Comparison of ENCODE assay signal across 12 mouse cellular contexts in genomic region chr3:146393641-146394100, GRCm38 (mm10). TPM values are rescaled to one million over a fixed set of nuclear protein-coding genes. Genes with fewer than 3 reads are reported as not detected.
DNase-seq lines count a peak whose midpoint lies in the region; ATAC-seq and TF ChIP-seq lines count a peak whose summit lies in the region.
"Had no signal": no experiment of that assay in that cellular context is flagged by ENCODE, and none has a peak within 500 bp of the region (broad histone marks: within the 10 kb centered on the region; RNA-seq: fewer than 3 reads in every experiment).

No protein-coding gene starts in this region.

- no peak for ATAC-seq in erythroblast, adult 5-6 weeks (replicated peaks; ENCODE audit: low FRiP score, poor library complexity, severe bottlenecking)
- ATAC-seq in heart, postnatal 0 days (ENCODE audit: insufficient read depth, low read depth), result no peak
- peak; percentile 87 for ATAC-seq in liver, postnatal 0 days

- WGBS in heart, postnatal 0 days, result 17% methylated on average over 7 of the region's 7 CpGs
- 23% methylated on average over 7 of the region's 7 CpGs for WGBS in liver, postnatal 0 days (ENCODE audit: insufficient replicate concordance)

- H3K9me3 ChIP-seq in erythroblast, embryonic 14.5 days (ENCODE audit: control insufficient read depth, low read length), result peaks cover 4% of the 10 kb centered on the region; the same call in 1 of the 2 replicates
- H3K9me3 ChIP-seq in heart, postnatal 0 days (replicated peaks; ENCODE audit: control insufficient read depth, low read length), result no peaks in the 10 kb centered on the region
- no peaks in the 10 kb centered on the region for H3K9me3 ChIP-seq in liver, postnatal 0 days (ENCODE audit: low read length)
- H3K9me3 ChIP-seq: embryonic facial prominence, embryonic 15.5 days had no signal

- H3K4me2 ChIP-seq in heart, postnatal 0 days (ENCODE audit: low read depth, low read length), result peak overlapping the region; percentile 24
- peak overlapping the region; percentile 58 for H3K4me2 ChIP-seq in liver, postnatal 0 days (ENCODE audit: low read depth, low read length)
- H3K4me2 ChIP-seq: embryonic facial prominence, embryonic 15.5 days had no signal

- peak overlapping the region; percentile 55 for H3K4me3 ChIP-seq in erythroblast, embryonic 14.5 days (replicated peaks)
- H3K4me3 ChIP-seq in heart, postnatal 0 days (ENCODE audit: low read depth, low read length), result no peak overlapping the region
- no peak overlapping the region for H3K4me3 ChIP-seq in liver, postnatal 0 days (ENCODE audit: low read depth, low read length)
- H3K4me3 ChIP-seq: embryonic facial prominence, embryonic 15.5 days had no signal

- no peak for DNase-seq in heart, postnatal 0 days (ENCODE audit: low spot score)
- no peak for DNase-seq in heart, adult 8-10 months (ENCODE audit: low spot score)
- DNase-seq in MEL-GATA-1-ER (ENCODE audit: extremely low read depth, low read depth), result peak; percentile 47
- no peak for DNase-seq in liver, postnatal 0 days
- DNase-seq in cerebellum, postnatal 4 days (ENCODE audit: low spot score in 2 of 2), result no peak
- no peak for DNase-seq in cerebellum, adult 8-10 months
- DNase-seq: gastrocnemius, postnatal 14 days; lung, postnatal 4 days; thymus, adult 2 months had no signal

- no peaks in the 10 kb centered on the region for H3K36me3 ChIP-seq in erythroblast, embryonic 14.5 days (ENCODE audit: control insufficient read depth)
- H3K36me3 ChIP-seq in heart, postnatal 0 days (replicated peaks; ENCODE audit: control insufficient read depth, insufficient read depth, low read length), result no peaks in the 10 kb centered on the region
- no peaks in the 10 kb centered on the region for H3K36me3 ChIP-seq in liver, postnatal 0 days (replicated peaks; ENCODE audit: insufficient read depth, low read length)
- H3K36me3 ChIP-seq: embryonic facial prominence, embryonic 15.5 days had no signal

- peaks cover 3% of the 10 kb centered on the region; the same call in 1 of the 2 replicates for H3K27me3 ChIP-seq in erythroblast, embryonic 14.5 days (ENCODE audit: control insufficient read depth)
- H3K27me3 ChIP-seq in heart, postnatal 0 days (ENCODE audit: control insufficient read depth, insufficient read depth, low read length), result no peaks in the 10 kb centered on the region
- H3K27me3 ChIP-seq in liver, postnatal 0 days (ENCODE audit: insufficient read depth, low read length), result no peaks in the 10 kb centered on the region
- H3K27me3 ChIP-seq: embryonic facial prominence, embryonic 15.5 days had no signal

- no peak overlapping the region for H3K27ac ChIP-seq in heart, postnatal 0 days (ENCODE audit: low read depth)
- H3K27ac ChIP-seq in liver, postnatal 0 days (ENCODE audit: low read depth), result 0 out of 2 replicates have a peak overlapping the region, but pooled peaks have one; percentile 4
- H3K27ac ChIP-seq: embryonic facial prominence, embryonic 15.5 days had no signal

- TF ChIP-seq CTCF in heart, postnatal 0 days (IDR thresholded peaks at IDR 0.05; ENCODE audit: low read depth), result no peak
- no peak for TF ChIP-seq CTCF in liver, postnatal 0 days (IDR thresholded peaks at IDR 0.05; ENCODE audit: low read depth)

- no peak overlapping the region for H3K9ac ChIP-seq in heart, postnatal 0 days (replicated peaks; ENCODE audit: low read depth, low read length)
- no peak overlapping the region for H3K9ac ChIP-seq in liver, postnatal 0 days (replicated peaks)
- H3K9ac ChIP-seq: embryonic facial prominence, embryonic 15.5 days had no signal

- TF ChIP-seq EP300 in heart, postnatal 0 days (IDR thresholded peaks at IDR 0.05; ENCODE audit: low read depth), result no peak
- TF ChIP-seq EP300 in liver, postnatal 0 days (IDR thresholded peaks at IDR 0.05; ENCODE audit: low read depth), result 0 out of 2 replicates have a peak, but pooled peaks have one; percentile 25

- peaks cover 83% of the 10 kb centered on the region for H3K4me1 ChIP-seq in erythroblast, embryonic 14.5 days (ENCODE audit: control insufficient read depth)
- H3K4me1 ChIP-seq in heart, postnatal 0 days (ENCODE audit: control insufficient read depth, insufficient read depth), result peaks cover 3% of the 10 kb centered on the region; the same call in 1 of the 2 replicates
- H3K4me1 ChIP-seq in liver, postnatal 0 days (ENCODE audit: insufficient read depth), result no peaks in the 10 kb centered on the region
- H3K4me1 ChIP-seq: embryonic facial prominence, embryonic 15.5 days had no signal

RNA-seq across cellular contexts. Expression of gene Ssx2ip, which starts 10.8 kb away (rescaled TPM):
- polyA plus RNA-seq in erythroblast, embryonic 14.5 days (2012), result 5.3 and 7.2 TPM in 2 replicates
- 13.2 and 15.0 TPM in 2 replicates for total RNA-seq in erythroblast, adult 5-6 weeks (2015; ENCODE audit: low replicate concordance)
- 25.0 and 37.5 TPM in 2 replicates for total RNA-seq in erythroblast, adult 5-6 weeks (2017; ENCODE audit: low replicate concordance)
- 6.4 and 13.8 TPM in 2 replicates for total RNA-seq in heart, postnatal 0 days (2014; rRNA removed; ENCODE audit: low replicate concordance)
- polyA plus RNA-seq in heart, postnatal 0 days (2015; fragmentation: Nextera tagmentation; extraction: Ambion mirVana), result 7.3 and 7.6 TPM in 2 replicates
- total RNA-seq in heart, adult 8-10 months (2022), result 10 to 100 TPM; 13.1 to 17.5 (median 15.3) TPM
- polyA plus RNA-seq in liver, postnatal 0 days (2015; fragmentation: Nextera tagmentation; extraction: Ambion mirVana), result 19.3 and 22.4 TPM in 2 replicates

RNA-seq across cellular contexts. Expression of gene Ctbs, which starts 55.9 kb away (rescaled TPM):
- 0.36 and 0.53 TPM in 2 replicates for polyA plus RNA-seq in erythroblast, embryonic 14.5 days (2012)
- total RNA-seq in erythroblast, adult 5-6 weeks (2015; ENCODE audit: low replicate concordance), result 6.5 and 9.6 TPM in 2 replicates
- total RNA-seq in erythroblast, adult 5-6 weeks (2017; ENCODE audit: low replicate concordance), result 2.9 and 4.6 TPM in 2 replicates
- total RNA-seq in heart, postnatal 0 days (2014; rRNA removed; ENCODE audit: low replicate concordance), result 4.2 and 11.4 TPM in 2 replicates
- polyA plus RNA-seq in heart, postnatal 0 days (2015; fragmentation: Nextera tagmentation; extraction: Ambion mirVana), result 6.6 and 7.4 TPM in 2 replicates
- total RNA-seq in heart, adult 8-10 months (2022), result 1 to 10 TPM; 2.7 to 4.1 (median 3.4) TPM
- polyA plus RNA-seq in liver, postnatal 0 days (2015; fragmentation: Nextera tagmentation; extraction: Ambion mirVana), result 8.3 and 9.9 TPM in 2 replicates
